Mouse (Mus musculus) CD4-positive helper T cell, adult 2 months (primary cell): ENCODE results near the gene Rbm25.

Experiments
- DNase-seq: peaks from one replicate; pipeline ENCODE4 v3.0.0-alpha.2; 2012; ENCODE audit warnings: low read depth, missing footprints, low spot score

Rbm25 gene

GRCm38 (mm10) chr12:83650346-83650745, 19.3 kb downstream of the Rbm25 start:
- no peak for DNase-seq

GRCm38 (mm10) chr12:83651414-83651813, 20.4 kb downstream of the Rbm25 start:
- no peak for DNase-seq

DNA sequence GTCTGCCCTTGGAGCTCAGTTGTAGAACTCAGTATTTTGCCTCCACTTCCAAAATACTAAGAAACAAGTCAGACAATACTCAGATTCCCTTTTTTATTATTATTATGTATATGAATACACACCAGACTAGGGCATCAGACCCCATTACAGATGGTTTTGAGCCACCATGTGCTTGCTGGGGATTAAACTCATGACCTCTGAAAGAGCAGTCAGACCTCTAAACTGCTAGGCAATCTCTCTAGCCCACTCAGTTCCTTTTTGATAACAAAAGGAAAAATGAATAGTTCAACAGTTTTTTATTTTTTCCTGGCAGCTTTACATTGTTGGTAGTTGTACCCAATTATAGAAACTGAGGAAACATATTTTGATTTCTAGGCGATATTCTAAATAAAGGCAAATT, 54.4 kb downstream of the Rbm25 start:
- DNase-seq, result no peak

GRCm38 (mm10) chr12:83686575-83687350, 55.7 kb downstream of the Rbm25 start:
- no peak for DNase-seq

- peak; percentile 95 for DNase-seq
Observed at GRCm38 (mm10) chr12:83687934-83688315, 56.9 kb downstream of the Rbm25 start, which contains the start of gene Psen1. TSS of gene Psen1 (plus strand) at chr12:83688152.

GRCm38 (mm10) chr12:83688316-83689086, 57.5 kb downstream of the Rbm25 start:
- peak; percentile 74 for DNase-seq

- DNase-seq, result peak; percentile 57
Observed at GRCm38 (mm10) chr12:83689087-83689432, 58.0 kb downstream of the Rbm25 start.

DNA sequence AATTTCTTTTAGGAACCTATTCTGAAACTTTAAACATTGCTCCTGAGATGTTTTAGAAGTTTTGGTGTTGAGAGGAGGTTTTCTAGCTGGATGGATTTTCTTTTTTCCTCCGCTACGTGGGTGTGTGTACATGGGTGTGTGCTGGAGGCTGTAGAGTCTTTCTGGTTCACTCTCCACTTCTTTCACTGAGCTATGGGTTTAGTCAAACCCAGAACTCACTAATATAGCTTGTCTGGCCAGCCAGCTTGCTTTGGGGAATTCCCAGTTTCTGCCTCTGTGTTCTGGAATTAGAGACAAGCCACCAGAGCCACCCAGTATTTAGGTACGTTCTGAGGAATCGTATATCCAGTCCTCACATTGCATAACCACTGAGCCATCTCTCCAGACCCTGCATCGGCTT, 63.0 kb downstream of the Rbm25 start:
- no peak for DNase-seq

DNA sequence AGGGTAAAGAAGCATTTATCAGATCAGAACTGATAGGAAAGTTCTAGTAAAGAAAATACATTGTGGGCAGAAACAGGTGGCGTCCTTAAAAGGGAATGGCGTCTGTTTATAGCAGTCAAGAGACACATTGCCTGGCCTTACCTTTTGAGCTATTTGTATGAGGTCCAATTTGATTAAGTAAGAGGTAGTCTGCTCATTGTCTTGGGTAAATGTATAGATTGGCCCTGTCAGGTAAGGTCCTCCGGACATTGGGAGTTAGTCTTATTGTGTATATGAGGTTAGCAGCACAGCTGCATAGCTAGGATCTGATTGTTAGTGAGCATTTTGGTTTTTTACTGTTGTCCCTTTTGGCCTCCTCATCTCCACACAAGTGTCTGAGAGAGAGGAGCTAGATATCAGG, 63.6 kb downstream of the Rbm25 start:
- no peak for DNase-seq

- no peak for DNase-seq
Observed at GRCm38 (mm10) chr12:83698637-83699036, 67.6 kb downstream of the Rbm25 start.

DNA sequence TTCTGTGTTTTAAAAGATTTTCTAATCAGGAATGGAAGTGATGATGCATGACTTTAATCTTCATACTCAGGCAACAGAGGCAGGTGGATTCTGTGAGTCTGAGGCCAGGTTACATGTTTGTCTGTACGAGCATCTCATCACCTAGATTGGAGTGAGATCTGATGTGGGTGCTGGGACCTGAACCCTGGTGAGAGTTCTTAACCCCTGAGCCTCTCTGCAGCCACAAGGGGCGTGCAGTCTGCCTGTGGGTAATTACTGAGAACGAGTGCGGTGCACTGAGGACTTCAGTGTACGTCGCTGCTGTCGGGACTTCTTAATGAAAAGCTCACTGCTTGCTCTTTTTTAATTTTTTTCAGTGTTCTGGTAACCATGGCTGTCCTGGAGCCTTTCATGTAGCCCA, 70.6 kb downstream of the Rbm25 start:
- no peak for DNase-seq

GRCm38 (mm10) chr12:83702796-83703195, 71.8 kb downstream of the Rbm25 start:
- no peak for DNase-seq

GRCm38 (mm10) chr12:83706951-83707350, 75.9 kb downstream of the Rbm25 start:
- DNase-seq, result no peak

DNA sequence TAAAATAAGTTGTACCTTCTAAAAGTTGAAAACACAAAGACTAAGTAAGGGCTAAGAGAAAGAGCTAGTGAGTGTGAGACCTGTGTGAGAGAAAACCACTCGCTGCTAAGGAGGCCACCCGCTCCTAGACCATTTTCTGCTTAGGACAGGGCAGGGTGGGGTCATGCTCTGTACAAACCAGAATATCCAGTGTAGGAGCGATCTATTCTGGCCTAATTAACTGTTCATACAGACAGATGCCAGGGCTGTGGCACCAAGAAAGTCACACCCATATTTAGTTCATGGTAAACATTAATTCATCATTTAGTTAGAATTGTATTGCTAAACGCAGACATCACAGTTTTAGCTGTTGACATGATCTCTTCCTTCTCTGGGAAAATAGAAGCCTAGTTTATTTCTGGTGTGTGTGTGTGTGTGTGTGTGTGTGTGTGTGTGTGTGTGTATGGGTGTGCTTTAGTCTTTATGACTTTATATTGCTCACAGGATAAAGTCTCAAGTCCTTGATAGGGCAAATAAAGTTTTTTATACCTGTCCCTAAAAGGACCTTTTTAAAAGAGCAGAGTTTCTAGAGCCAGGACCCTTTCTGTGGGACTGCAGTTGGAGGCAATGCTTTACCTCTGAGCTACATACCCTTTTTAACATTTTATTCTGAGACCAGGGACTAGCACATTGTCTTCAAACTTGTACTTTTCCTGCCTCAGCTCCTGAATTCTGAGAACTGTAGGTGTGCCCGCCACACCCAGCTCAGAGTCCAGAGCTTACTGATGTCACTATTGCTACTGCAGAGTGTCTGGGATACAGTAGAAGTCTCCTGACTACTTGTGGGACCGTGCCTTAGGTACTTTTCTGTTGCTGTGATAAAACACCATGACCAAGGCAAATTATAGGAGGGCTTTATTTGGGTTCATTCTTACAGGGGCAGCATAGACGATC, 77.4 kb downstream of the Rbm25 start:
- no peak for DNase-seq

- no peak for DNase-seq
Observed at GRCm38 (mm10) chr12:83709934-83710333, 78.9 kb downstream of the Rbm25 start.

DNA sequence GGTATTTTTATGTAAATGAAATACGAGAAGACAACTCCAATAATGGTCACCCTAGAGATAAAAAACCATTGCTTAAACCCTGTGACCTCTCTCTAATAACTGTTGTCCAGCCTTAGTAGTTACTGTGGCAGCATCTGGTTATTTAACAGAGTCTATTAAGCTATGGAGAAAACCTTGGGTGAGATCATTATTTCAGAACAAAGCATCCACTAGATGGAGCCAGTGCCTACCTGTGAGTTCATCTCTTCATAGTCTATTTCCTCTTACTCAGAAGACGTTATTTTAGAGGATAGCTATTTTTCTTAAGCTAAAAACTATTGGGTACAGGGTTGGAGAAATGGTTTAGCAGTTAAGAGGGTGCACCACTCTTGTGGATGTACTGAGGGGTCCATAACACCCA, 82.7 kb downstream of the Rbm25 start:
- peak; percentile 45 for DNase-seq

GRCm38 (mm10) chr12:83716416-83717184, 85.6 kb downstream of the Rbm25 start:
- no peak for DNase-seq

- DNase-seq, result no peak
Observed at GRCm38 (mm10) chr12:83719431-83719830, 88.4 kb downstream of the Rbm25 start.

DNA sequence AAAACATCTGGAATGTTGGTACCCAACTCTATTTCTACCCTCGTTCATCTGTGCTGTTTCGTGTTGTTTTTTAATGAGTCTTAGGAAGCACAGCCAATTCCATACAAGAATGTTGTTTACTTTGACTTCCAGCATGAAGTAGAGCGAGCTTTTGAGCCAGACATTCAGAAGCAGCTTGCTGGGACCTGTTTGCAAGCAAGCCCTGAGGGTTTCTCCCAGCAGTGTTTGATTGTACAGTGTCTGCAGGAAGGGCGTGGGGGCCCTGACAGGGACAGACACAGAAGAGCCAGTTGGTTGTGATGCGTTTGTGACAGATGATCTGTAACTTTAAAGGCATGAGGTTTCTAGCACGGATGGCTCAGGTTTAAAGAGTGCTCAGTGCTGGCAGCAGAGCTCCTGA, 90.2 kb downstream of the Rbm25 start:
- no peak for DNase-seq

GRCm38 (mm10) chr12:83723037-83723436, 92.0 kb downstream of the Rbm25 start:
- no peak for DNase-seq
